Mouse (Mus musculus) Muller cell, postnatal 12 days (primary cell): Measurements from ENCODE around the gene Zfp36.
"Not testable (repeated sequence)": the region's sequence is repeated elsewhere in the genome, so short reads cannot be mapped to it uniquely, and the experiment has no call there.

Experiments
- DNase-seq: peaks from one replicate; pipeline ENCODE4 v3.0.0-alpha.2; 2015; ENCODE audit errors: inconsistent ontology term

Gene Zfp36

DNA sequence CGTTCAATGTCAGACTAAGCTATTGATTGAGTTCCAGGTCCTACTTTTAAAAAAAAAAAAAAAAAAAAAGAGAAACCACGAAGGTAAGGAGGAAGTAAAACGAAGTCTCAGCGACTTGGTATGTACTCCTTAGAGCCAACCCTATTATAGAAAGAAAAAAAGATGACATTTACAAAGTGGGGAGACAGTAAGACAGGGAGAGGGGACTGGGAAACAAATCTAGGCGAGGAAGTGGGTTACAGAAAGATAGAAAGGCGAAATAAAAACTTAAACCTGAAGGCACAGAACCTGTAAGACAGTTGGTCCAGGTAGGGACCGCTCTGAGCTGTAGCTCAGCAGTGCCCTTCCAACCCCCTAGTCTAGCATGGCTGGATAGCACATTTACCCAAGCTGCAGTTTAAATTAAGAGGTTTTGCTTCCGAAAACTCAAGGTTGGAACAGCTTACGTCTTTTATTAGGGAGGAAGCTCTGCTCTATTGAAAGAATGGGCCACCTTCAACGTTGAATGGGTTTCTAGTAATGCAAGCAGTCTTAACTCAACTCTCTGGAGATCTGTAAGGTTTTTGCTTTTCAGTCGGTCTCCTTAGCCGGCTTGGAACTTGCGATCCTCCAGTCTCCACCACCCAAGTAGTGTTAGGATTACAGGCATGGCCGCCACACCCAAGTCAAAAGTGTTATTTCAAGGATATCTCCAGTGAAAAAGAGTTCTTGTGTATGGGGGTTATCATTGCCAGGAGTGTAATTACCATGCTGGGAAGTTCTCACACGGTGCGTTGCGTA lies at the start of gene Zfp36:
Zfp36 (minus strand) TSS at position 17 of the 780 bp plus-strand sequence.
- DNase-seq: no peak

DNA sequence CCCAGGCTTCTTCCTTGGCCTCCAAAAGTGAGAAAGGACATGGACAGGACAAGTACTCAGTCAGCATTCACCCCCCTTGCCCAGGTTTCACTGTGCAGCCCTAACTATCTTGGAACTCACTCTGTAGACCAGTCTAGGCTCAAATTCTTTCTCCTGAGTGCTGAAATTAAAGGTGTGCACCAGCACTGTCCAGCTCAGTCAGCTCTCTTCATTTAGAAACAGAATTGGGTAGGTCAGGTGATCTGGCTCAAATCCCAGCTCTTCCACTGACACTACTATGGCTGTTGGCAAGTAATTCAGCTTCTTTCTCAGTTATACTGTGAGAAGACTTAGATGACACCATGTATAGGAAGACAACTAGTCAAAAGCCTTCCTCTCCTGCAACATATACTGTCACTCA lies 47.7 kb upstream of the Zfp36 start:
- DNase-seq: no peak

DNA sequence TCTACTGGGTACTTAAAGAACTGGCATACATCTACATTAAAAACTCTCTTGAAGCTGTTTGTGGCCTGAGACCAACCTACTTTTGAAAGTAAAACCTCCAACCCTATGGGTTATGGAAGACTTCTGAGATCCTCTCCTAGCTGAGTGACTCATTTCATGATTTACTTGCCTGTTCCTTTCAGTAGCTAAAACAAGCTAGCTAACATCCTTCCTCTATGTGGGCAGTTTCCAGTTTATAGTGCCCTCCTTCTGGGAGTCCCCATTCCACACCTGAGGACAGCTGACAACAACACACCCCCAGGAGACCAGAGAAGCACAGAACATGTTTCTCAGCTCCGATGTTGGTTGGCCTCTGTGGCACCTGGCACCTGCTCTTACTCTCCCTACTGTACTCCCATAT lies 43.0 kb upstream of the Zfp36 start:
- DNase-seq: no peak

DNA sequence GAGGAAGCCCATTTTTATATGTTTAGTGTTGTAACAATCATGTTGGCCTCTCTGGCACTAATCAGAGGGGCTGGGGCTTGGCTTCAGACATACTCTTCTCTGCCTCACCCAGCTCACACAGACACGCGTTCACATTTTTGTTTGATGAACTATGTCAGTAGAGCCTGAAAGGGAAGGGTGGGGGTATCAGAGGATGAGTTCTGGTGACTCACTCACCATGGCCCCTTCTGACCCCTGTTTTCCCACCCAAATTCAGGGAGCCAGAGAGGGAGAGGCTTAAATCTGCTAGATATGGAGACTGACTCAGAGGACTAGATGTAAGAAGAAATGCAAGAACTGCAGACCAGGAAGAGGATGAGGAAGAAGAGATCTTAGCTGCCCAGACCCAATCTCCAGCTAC lies 39.4 kb upstream of the Zfp36 start:
- peak; percentile 80 for DNase-seq

DNA sequence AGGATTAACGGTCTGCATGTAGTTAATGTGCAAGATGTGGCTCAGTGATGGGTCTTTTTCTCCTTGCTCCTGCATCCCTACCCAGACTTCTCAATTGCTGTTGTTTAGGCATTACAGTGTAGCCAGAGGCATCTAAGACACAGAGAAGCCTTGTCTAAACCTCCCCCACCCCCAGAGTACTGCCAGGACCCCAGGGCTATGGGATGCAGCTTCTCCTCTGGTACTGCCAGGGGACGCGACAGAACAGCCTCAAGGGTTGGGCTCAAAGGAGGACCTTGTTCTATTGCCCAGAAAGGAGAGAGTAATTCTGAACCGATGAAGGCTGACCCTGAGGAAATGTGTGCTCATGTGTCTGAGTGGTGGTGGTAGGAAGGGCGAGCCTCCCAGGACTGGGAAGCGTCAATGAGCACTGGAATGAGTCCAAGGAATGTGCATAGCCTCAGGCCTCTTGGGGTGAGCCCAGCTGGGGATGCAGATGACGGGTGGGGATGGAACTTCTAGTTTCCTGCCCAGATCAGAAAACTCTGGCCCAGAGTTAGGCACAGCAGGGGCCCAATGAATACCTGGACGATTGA lies 38.1 kb upstream of the Zfp36 start:
- DNase-seq: peak; percentile 97

DNA sequence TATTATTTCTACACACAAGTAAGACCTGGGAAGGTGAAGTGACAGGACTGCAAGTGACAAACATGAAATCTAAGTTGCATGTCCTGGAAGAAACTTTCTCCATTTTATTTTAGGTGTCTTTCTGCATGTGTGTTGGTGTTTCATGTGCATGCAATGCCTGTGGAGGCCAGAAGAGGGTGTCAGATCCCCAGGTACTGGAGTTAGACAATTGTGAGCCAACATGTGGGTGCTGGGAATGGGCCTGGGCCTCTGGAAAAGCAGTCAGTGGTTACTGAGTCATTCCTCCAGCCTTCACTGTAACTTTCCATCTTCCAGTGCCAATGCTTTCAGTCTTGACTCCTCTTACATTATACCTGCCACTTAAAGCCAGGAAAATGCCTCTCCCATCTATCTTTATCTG lies 37.3 kb upstream of the Zfp36 start:
- DNase-seq: peak; percentile 22

DNA sequence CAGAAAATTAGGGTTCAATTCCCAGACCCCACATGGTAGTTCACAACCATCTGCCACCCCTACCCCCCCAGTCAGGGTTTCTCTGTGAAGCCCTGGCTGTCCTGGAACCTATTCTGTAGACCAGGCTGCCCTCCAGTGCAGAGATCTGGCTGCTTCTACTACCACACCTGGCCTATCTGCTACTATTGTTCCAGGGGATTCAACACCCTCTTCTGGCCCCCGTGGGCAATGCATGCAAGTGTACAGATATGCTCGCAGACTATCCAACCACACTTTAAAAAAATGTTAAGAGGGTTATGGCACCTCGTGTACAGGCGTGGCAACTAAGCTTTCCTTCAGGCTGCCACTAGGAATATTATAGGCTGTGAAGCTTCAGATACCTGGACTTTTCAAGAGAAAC lies 32.8 kb upstream of the Zfp36 start:
- no peak for DNase-seq

DNA sequence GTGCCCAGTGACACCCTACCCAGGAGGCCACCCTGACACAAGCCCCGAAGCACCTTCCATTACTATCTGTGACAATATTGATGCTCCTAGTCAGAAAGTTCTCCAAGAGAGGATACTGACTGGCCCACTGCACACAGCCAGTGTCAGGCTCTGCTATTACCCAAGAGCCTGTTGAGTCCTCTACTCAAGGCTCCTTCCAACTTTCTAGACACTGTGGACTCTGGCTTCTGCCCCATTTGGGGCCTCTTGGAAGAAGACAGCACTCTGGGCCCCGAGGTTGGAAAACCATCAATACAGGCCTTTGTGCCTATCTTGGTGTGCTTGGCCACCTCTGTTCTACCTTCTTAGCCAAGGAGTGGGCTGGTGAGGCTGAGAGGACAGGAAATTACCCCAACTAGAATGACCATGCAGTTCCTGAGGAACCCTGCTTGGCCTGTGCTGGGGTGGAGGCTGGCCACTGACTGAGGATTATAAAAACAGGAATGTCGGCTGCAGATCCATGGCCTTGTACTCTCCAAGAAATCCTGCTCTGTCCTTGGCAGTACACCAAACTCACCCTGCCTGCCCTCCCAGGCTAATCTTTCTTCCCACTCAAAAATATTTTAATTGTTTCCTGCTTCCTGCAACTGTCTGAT lies 30.9 kb upstream of the Zfp36 start:
- peak; percentile 75 for DNase-seq

DNA sequence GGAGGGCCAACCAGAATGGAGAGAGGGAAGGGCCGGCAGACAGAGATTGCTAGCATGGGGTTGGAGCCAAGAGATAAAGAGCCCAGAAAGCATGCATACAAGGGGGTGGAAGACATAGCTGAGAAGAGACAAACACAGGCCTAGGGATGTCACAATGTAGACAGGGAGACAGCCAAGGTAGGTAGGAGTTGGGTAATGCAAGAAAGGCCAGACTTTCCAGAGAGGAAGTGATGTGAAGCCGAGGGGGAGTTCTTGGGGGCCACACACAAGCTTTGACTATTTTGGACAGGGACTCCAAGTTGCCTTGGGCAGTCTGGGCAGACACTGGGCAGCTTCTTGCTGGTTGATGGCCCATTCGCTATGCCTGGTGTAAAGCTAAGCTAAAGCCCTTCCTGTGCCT lies 21.9 kb upstream of the Zfp36 start:
- DNase-seq: no peak

DNA sequence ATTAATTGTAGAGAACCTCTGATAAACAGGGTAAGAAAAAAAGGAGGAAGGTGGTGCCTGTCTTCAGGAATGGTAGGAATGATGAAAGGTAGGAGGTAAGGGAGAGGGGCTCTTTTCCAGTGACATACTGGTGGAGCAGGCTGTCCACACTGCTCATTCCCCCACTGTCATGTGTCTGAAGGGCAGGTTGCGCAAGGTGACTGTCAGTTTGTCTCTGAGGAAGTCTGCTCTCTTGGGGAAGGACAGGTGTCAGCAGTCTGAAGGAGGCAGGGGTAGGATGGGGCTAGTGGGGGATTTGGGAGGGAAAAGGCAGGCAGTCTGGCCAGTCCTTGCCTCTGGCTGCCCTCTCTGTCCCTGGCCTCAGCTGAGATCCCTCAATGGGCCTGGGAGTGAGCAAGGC lies 21.0 kb upstream of the Zfp36 start:
- DNase-seq: no peak

DNA sequence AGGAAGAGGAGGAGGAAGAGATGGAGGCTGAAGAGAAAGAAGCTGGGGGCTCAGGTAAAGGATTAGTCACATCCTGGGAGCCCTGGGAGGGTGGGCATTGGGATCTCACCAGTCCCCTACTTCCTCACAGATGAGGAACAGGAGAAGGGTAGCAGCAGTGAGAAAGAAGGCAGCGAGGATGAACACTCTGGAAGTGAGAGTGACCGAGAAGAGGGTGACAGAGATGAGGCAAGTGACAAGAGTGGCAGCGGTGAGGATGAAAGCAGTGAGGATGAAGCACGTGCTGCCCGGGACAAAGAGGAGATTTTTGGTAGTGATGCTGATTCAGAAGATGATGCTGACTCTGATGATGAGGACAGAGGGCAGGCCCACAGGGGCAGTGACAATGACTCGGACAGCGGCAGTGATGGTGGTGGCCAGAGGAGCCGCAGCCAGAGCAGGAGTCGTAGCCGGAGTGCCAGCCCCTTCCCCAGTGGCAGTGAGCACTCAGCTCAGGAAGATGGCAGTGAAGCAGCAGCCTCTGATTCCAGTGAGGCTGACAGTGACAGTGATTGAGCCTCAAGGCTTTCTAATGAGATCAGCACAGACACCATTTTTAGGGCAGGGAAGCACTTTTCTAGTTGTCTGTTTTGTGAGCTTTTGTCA lies 18.8 kb upstream of the Zfp36 start:
- DNase-seq: no peak

DNA sequence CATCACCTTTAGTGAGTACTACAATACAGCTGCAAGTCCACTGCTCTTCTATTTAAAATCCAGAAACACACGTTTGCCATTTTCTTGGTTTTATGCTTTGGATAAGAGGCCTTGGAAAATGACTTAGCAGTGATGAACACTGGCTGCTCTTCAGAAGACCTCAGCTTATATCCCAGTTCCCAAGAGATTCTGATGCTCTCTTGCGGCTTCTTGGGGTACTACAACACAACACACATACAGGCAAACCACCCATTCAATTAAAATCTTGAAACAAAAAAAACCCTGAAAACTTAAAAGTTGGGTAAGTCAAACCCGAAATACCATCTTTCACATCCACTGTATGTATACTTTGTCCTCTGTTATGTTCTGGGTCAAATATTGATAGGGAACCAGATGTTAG lies 17.9 kb upstream of the Zfp36 start:
- DNase-seq: no peak

DNA sequence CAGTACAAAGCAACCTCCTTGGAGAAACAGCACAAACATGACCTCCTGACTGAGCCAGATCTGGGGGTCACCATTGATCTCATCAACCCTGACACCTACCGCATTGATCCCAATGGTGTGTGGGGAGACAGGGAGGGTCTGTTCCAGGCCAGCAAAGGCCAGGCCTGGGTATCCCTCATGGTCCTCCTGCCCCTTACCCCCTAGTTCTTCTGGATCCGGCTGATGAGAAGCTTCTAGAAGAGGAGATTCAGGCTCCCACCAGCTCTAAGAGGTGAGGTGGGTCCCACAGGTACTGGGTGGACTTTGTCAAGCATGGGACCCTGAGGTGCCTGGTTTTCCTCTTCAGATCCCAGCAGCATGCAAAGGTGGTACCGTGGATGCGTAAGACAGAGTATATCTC lies 15.4 kb upstream of the Zfp36 start:
- no peak for DNase-seq

DNA sequence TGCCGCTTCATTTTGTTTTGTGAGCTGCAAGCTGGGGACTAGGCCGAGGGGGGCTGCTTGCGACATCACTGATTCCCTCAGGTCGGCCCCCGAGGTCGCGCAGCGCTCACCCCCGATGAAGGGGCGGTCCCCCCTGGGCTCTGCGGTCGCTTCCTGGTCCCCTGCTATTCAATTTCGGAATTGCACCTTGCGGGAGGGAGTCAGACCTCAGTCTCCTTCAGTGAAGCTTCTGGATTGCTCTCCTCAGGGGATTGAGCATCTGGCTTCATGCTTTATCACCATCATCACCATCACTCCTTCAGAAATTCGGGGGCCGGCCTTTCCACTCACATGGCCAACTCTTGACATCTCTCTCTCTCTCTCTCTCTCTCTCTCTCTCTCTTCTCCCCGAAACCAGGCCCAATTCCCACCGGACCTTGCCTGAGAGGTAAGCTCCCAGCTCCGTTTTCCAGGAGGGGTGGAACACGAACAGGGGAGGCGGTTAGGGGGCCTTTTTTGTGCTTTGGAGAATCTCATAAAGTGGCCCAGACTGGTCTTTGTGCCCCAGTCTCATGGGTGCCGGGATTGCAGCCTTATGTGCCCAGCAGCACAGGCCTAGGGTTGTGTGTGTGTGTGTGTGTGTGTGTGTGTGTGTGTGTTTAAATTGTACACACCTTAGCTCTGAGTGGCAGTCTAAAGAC lies 13.4 kb upstream of the Zfp36 start:
- no peak for DNase-seq

DNA sequence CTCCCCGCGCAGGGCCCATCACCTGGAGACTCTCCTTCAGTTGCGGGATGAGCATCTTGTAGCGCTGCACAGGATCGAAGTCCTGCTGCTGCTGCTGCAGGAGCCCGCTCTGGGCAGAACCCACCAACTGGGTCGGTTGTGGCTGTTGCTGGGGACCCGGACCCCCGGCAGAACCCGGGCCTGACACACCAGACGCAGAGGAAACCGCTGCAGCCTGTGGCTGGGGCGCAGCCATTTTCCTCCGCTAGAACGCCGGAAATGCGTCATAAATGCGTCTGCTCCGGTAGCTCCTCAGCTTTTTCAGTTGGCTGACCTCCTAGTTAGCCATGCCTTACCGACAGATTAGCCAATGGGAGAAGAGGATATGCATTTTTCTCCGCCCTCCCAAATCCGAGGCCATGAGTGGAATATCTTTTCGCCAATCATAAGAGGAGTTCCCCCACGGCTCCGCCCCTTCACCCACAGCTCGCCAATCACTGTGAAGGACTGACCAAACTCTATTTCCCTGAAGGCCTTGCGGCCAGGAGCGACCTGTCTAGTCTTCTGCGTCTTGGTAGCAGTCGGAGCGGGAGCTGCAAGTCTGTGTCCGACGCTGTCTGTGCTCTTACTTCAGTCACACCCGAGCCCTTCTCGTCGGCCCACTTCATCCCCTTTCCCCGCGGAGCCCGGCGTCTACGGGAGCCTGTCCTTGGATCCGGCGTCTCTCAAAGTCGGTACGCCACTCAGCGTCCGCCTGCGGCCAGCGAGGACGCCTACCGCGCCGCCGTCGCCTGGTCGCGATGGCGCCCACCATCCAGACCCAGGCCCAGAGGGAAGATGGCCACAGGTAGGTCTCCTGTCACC lies 12.6 kb upstream of the Zfp36 start, which contains the start of the genes Med29 and Paf1:
Med29 (minus strand) TSS at position 280 of the 843 bp plus-strand sequence.
Paf1 (plus strand) TSS at position 523 of the 843 bp plus-strand sequence.
- DNase-seq: peak; percentile 100

DNA sequence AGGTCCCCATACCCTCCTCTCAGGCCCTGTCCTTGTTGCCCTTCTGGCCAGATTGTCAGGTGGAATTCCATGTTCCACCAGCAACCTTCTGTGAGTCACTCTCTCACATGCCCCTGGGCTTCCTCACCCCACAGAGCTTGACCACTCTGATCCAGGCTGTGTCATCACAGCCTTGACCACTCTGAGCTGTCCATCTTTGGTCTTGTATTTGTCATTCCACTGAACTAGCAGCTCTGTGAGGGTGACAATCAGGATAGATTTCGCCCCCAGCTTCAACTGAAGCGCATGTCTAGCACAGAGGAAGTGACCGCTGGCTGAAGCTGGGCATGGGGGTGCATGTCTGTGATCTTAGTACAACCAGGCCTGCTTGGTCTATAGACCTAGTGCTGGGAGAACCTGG lies 10.3 kb upstream of the Zfp36 start:
- DNase-seq: no peak

DNA sequence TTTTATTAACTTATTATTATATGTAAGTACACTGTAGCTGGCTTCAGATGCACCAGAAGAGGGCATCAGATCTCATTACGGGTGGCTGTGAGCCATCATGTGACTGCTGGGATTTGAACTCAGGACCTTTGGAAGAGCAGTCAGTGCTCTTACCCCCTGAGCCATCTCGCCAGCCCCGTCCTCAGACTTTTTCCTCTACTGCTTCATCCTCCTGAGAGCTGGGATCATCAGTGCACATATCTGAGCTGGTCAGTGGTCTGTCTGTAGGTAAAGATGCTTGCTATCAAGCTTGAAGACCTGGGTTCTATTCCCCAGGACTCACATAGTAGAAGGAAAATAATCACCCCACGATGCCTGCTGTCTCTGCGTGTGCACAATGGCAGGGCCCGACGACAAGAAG lies 7.3 kb upstream of the Zfp36 start:
- not testable (repeated sequence) for DNase-seq

DNA sequence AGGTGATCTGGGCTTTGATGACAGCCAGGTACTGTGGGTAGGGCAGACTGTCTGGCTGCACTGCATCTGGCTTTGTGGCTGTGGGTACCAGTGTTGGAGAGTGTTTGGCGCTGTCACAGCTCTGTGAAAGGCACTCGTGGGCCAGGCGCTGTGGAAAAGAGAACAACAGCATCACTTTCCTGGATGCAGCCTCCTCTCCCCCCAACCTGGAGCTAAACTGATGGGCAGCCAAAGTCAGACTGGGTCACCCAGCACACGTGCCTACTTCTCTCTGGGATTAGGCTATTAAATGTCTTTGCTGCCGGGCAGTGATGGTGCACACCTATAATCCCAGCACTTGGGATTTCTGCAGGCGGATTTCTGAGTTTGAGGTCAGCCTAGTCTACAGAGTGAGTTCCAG lies 6.8 kb upstream of the Zfp36 start:
- DNase-seq: not testable (repeated sequence)

DNA sequence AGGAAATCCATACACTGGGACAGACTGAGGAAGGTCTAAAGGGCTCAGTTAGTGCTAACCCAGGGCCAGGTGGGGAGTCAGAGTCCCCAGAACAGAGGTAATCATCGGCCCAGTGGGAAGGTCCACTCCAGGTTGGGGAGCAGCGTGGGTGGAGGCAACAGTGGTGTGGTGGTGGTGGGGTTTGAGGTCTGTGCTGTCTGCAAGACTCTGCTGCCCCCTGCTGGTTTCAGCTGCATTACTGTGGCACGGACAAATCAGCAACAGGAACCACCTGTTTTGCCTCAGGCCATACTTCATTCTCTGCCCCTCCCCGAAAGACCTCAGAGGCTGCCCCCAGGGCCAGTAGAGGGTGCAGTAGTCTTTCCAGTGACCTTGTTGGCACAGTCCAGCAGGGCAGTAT lies 6.4 kb upstream of the Zfp36 start:
- peak; percentile 75 for DNase-seq

DNA sequence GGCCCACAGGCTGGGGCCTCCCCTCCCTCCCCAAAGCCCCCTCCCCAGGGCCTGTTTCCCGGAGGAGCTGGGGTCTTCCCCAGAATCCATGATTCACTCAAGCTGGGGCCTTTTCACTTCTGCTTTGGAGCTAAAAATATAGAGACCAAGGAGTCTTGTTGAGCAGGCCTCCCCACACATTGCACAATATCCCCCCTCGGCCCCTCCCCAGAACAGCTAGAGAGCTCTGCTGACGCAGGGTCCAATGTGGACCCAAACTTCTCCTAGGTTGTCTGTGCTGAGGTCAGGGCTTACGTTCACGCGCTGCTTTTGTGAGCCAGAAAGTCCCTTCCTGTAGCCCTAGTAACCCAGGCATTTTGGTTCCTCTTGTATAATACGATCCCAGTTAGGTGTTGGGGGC lies 6.0 kb upstream of the Zfp36 start:
- DNase-seq: no peak

DNA sequence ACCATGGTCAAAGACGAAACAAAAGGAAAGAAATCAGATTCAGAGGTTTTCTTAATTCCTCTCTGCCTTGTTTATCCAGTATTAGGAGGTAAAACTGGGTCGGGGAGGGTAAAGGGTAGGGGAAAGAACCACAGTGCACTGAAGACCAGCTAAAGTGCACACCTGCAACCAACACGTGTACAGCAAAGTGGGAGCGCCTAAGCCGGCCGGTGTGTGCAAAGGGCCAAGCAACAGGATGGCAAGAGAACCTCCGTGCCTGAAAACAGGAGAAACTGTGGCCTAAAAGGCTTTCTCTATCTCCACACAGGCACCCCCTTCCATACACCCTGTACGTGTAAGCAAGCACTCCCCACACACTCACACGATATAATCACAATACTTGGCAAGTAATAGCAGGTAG lies 5.1 kb upstream of the Zfp36 start:
- DNase-seq: no peak
